Mouse (Mus musculus): Measurements from ENCODE around the gene Phf14. TPM values are rescaled to one million over a fixed set of nuclear protein-coding genes. Genes with fewer than 3 reads are reported as not detected.

The Phf14 gene
- total and polyA plus RNA-seq, 3 experiments = 25.7 to 58.7 (median 29.6) TPM

GRCm38 (mm10) chr6:12020738-12021137 is 113.1 kb downstream of the Phf14 start:
- no peak overlapping the region for H3K4me3 ChIP-seq (ENCODE audit: control insufficient read depth in 1 of 2, insufficient read depth in 1 of 2, low read depth in 2 of 2, low read length in 2 of 2)
- no peaks in the 10 kb centered on the region for H3K79me2 ChIP-seq (ENCODE audit: control insufficient read depth, insufficient read depth, low read length, poor library complexity)
- TF ChIP-seq MEF2A (IDR thresholded peaks at IDR 0.05; ENCODE audit: extremely low read depth, insufficient replicate concordance, low read depth, low read length, poor library complexity, severe bottlenecking) (no peak), SMC3 (IDR thresholded peaks at IDR 0.05; ENCODE audit: low read depth, low read length) (no peak), ETS1 (IDR thresholded peaks at IDR 0.05; ENCODE audit: low read depth, low read length) (no peak)
- no peak for DNase-seq (ENCODE audit: low read depth, low spot score)
- H3K36me3 ChIP-seq (ENCODE audit: control insufficient read depth in 1 of 2, insufficient read depth in 2 of 2, low read length in 2 of 2) = no peaks in the 10 kb centered on the region
- H3K27me3 ChIP-seq (ENCODE audit: control insufficient read depth in 1 of 2, insufficient read depth in 2 of 2, low read length in 2 of 2) = no peaks in the 10 kb centered on the region
- no peak overlapping the region for H3K9ac ChIP-seq (ENCODE audit: control insufficient read depth, low read depth, low read length, poor library complexity, severe bottlenecking)
- H3K4me1 ChIP-seq (ENCODE audit: control insufficient read depth in 1 of 2, insufficient read depth in 2 of 2, low read length in 2 of 2) = no peaks in the 10 kb centered on the region
- H3K27ac ChIP-seq (ENCODE audit: control insufficient read depth, low read depth, low read length) = no peak overlapping the region
- H3K9me3 ChIP-seq (replicated peaks; ENCODE audit: insufficient read depth, low read length) = no peaks in the 10 kb centered on the region

DNA sequence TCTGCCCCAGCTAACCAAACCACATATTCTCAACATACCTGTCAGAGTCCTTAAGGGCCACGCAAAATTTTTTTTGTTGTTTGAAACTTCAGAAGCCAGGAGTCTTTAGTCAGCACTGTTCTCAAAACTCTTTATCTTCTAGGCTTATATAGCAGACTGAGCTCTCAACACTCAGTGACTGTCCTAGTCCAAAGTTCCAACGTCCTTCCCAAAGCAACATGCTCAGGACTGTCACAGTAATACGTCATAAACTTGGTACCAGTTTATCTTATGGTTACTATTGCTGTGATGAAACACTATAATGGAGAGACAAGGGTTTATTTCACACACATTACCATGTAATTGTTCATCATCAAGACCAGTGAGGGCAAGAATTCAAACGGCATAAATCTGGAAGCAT is 113.9 kb downstream of the Phf14 start:
- TF ChIP-seq EP300 (IDR thresholded peaks at IDR 0.05; ENCODE audit: low read depth in 1 of 2, low read length in 2 of 2) (no peak), GATA1 (IDR thresholded peaks at IDR 0.05; ENCODE audit: low read depth, low read length) (no peak), ZC3H11A (IDR thresholded peaks at IDR 0.05; ENCODE audit: low read depth, low read length) (no peak), POLR2A (IDR thresholded peaks at IDR 0.05; ENCODE audit: control insufficient read depth in 1 of 2, insufficient read depth in 1 of 2, low read depth in 1 of 2, low read length in 2 of 2, poor library complexity in 1 of 2) (no peak), MXI1 (IDR thresholded peaks at IDR 0.05; ENCODE audit: low read depth, low read length) (no peak), MYC (IDR thresholded peaks at IDR 0.05; ENCODE audit: low read depth, low read length) (no peak), MYB (IDR thresholded peaks at IDR 0.05; ENCODE audit: low read depth, low read length) (no peak), ELF1 (IDR thresholded peaks at IDR 0.05; ENCODE audit: low read depth, low read length) (no peak), MAFK (IDR thresholded peaks at IDR 0.05; ENCODE audit: borderline replicate concordance, low read depth, low read length) (no peak), KAT2A (conservative IDR thresholded peaks at IDR 0.05; ENCODE audit: low read depth, low read length) (no peak), TBP (IDR thresholded peaks at IDR 0.05; ENCODE audit: low read depth, low read length) (no peak)
- Histone ChIP-seq H3K27me3 (ENCODE audit: control insufficient read depth in 1 of 2, insufficient read depth in 2 of 2, low read length in 2 of 2) (no peaks in the 10 kb centered on the region), H3K9ac (ENCODE audit: control insufficient read depth, low read depth, low read length, poor library complexity, severe bottlenecking) (no peak overlapping the region), H3K79me2 (ENCODE audit: control insufficient read depth, insufficient read depth, low read length, poor library complexity) (no peaks in the 10 kb centered on the region), H3K4me3 (ENCODE audit: control insufficient read depth in 1 of 2, insufficient read depth in 1 of 2, low read depth in 2 of 2, low read length in 2 of 2) (no peak overlapping the region), H3K27ac (ENCODE audit: control insufficient read depth, low read depth, low read length) (no peak overlapping the region), H3K9me3 (replicated peaks; ENCODE audit: insufficient read depth, low read length) (no peaks in the 10 kb centered on the region), H3K36me3 (ENCODE audit: control insufficient read depth in 1 of 2, insufficient read depth in 2 of 2, low read length in 2 of 2) (no peaks in the 10 kb centered on the region), H3K4me1 (ENCODE audit: control insufficient read depth in 1 of 2, insufficient read depth in 2 of 2, low read length in 2 of 2) (no peaks in the 10 kb centered on the region)
- no peak for DNase-seq (ENCODE audit: low read depth, low spot score)

DNA sequence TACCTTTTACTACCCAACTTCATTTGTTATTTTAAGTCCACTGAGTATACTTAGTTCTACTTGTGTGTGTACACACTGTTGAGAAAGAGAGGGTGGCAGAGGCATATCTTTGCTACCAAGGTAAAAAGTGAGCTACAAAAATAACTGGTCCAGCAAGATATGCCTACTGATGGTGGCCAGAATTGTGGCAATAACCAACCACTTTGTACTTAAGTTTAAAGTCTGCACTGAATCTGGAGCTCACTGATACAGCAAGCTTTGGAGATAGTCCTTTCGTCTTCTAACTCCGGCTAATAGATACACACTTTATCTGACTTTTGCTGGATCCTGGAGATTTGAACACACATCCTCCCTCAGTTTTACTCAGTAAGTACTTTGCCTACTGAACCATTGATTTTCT is 115.8 kb downstream of the Phf14 start:
- no peak for TF ChIP-seq USF2 (IDR thresholded peaks at IDR 0.05; ENCODE audit: borderline replicate concordance in 1 of 2, insufficient read depth in 1 of 2, low read depth in 1 of 2, low read length in 2 of 2)
- no peaks in the 10 kb centered on the region for H3K36me3 ChIP-seq (ENCODE audit: control insufficient read depth in 1 of 2, insufficient read depth in 2 of 2, low read length in 2 of 2)
- no peaks in the 10 kb centered on the region for H3K4me1 ChIP-seq (ENCODE audit: control insufficient read depth in 1 of 2, insufficient read depth in 2 of 2, low read length in 2 of 2)
- no peak overlapping the region for H3K4me3 ChIP-seq (ENCODE audit: control insufficient read depth in 1 of 2, insufficient read depth in 1 of 2, low read depth in 2 of 2, low read length in 2 of 2)
- no peaks in the 10 kb centered on the region for H3K9me3 ChIP-seq (replicated peaks; ENCODE audit: insufficient read depth, low read length)
- DNase-seq (ENCODE audit: low read depth, low spot score) = peak; percentile 10
- H3K27me3 ChIP-seq (ENCODE audit: control insufficient read depth in 1 of 2, insufficient read depth in 2 of 2, low read length in 2 of 2) = no peaks in the 10 kb centered on the region
- no peak overlapping the region for H3K27ac ChIP-seq (ENCODE audit: control insufficient read depth, low read depth, low read length)
- no peaks in the 10 kb centered on the region for H3K79me2 ChIP-seq (ENCODE audit: control insufficient read depth, insufficient read depth, low read length, poor library complexity)
- H3K9ac ChIP-seq (ENCODE audit: control insufficient read depth, low read depth, low read length, poor library complexity, severe bottlenecking) = no peak overlapping the region
